Mouse (Mus musculus): ENCODE data around the gene Serp2.
A peak's percentile ranks its signal among the peaks of the same experiment; 100 is the strongest.

The Serp2 gene

DNA sequence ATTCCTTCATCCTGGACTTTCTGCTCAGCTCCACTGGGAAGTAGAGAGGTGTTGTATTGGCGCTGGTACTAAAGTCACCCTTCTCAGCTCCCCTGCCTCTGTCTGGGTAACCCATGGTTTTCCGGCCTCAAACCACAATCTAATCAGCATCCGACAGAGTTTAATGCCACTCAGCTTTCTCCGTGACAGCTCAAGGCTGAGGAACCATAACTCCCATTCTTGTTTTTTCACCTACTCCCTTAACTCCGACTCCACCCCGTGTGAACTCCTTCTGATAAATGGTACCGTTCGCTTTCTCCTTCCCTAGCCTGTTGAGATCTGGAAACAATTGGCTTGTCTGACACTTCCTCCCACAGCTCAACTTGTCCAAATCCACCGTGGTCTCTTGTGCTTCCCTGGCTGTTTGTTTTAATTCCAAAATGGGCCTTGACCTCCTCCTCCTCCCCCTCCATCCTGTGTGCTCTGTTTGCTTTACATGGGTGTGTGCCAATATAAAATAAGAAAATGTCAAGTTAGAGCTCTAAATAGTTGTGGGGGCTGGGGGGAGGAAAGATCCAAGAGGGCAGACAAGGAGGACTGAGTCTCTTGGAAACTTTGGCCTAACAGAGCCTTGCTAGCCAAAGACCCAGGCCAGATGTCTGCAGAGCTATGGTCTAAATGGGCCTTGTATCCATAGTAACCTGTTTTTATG is 12.7 kb upstream of the Serp2 start:
- peak in 1 of 2 experiments; percentile 26 for DNase-seq

- no peak for DNase-seq
Observed at GRCm38 (mm10) chr14:76568548-76568947, 11.9 kb upstream of the Serp2 start.

- no peak for DNase-seq
Observed at GRCm38 (mm10) chr14:76567280-76567679, 10.6 kb upstream of the Serp2 start.

DNA sequence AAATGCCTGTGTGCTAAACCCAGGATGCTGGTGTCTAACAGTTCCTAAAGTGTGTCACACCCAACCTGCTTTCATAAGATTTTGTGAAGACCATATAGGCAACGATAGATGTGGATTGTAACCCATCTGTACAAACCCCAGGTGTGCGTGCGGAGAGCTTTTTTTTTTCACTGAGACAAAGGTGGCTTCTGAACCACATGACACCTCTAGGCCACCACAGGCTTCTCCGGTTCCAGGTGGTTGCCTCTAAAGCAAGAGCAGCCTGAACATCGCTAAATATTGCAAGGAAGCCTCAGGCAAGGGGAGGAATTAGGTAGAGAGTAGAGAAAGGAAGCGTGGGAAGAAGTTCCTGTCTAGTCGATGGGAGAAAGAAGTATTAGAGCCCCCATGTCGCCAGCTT is 10.0 kb upstream of the Serp2 start:
- DNase-seq, result no peak

DNA sequence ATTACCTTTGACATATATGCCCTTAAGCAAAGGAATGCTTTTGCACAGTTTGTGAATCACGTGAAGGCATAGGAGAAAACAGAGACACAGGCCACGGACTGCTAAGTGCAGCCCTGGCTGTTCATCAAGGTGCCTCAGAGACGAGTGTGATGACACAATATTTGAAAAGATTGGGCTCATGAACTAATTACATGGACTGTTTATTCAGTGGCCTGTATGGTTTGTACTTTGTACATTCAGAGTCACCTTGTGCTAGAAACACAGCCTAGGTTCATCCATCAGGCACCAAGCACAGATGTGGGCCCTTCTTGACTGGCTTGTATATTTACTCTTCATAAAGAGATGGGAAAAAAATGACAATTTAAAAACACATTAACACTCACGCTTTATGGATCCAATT is 9.5 kb upstream of the Serp2 start:
- no peak for DNase-seq

- DNase-seq, result no peak
Observed at GRCm38 (mm10) chr14:76559208-76559607, 2.5 kb upstream of the Serp2 start.

DNA sequence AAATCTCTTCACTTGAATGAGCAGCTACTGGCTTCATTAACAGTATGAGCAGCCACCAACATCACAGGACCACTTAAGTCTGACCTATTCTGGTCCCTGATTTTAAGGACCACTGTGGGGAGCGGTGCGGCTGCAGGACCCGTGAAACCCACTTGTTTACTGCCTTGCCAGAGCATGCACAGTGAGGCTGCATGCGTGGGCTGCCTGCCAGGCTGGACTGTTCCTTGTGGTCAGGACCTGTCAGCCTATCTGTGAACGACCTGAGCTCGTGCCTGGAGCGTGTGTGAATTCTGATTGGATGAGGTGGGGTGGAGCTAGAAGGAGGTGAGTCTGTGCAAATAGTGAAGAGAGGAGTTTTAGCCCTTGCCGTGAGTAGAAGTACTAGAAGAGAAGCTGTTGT is 1.5 kb upstream of the Serp2 start:
- peak in 1 of 2 experiments; percentile 48 for DNase-seq

- DNase-seq, result peak; percentile 75 to 78
Observed at GRCm38 (mm10) chr14:76556031-76556851, 448 bp downstream of the Serp2 start.

GRCm38 (mm10) chr14:76555263-76556030 is 1.2 kb downstream of the Serp2 start:
- DNase-seq, result no peak

GRCm38 (mm10) chr14:76544136-76544535 is 12.6 kb downstream of the Serp2 start:
- DNase-seq, result no peak

GRCm38 (mm10) chr14:76541341-76541740 is 15.3 kb downstream of the Serp2 start:
- DNase-seq, result no peak

DNA sequence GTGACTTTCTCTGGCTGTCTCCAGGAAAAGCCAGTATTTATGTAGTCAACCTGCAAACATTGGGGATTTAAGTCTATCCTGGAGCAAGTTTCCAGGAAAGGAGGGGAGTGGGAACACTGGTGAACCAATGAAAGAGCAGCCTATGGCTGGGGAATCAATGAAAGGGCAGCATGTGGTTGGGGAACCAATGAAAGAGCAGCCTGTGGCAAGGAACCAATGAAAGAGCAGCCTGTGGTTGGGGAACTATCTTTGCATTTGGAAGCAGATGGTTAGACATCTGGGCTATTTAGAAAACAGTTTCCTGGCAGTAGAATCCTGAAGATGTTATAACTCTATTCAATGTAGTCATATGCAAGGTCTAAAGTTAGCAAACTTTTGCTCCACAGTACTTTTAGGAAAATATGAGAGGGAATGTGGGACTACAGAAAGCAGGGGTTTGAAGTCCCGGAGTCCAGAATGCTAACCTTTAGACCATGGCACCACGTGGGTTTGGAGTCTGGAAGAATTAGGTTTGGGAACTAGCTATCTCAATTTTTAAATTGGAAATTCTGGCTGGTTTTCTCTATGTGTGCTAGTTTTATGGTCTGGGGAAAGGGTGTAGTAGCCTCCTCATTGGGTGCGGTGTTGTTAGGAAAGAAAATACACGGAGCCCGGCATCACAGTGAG is 16.6 kb downstream of the Serp2 start:
- DNase-seq, result no peak

- DNase-seq, result peak; percentile 36 to 70
Observed at GRCm38 (mm10) chr14:76536921-76537320, 19.8 kb downstream of the Serp2 start.

DNA sequence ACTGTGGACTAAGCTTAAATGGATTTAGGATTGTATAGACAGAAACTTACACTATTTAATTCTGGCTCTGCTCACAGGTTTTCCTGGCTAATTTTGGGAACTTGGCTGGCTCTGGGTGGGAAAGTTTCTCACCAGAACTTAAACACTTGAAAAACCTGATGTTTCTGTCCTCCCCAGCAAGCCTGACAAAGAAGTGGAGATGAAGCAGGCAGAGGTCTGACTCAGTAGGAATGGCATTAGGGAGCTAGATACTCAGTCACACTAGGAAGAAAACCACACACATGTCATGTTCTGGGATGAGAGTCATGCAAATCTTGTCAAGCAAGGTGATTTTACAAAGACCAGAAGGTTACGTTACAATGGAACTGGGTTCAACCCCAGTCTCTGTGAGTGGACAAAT is 21.6 kb downstream of the Serp2 start:
- no peak for DNase-seq

GRCm38 (mm10) chr14:76533170-76533815 is 23.4 kb downstream of the Serp2 start:
- DNase-seq, result no peak

- DNase-seq, result peak; percentile 53 to 65
Observed at GRCm38 (mm10) chr14:76532257-76533169, 24.2 kb downstream of the Serp2 start.

DNA sequence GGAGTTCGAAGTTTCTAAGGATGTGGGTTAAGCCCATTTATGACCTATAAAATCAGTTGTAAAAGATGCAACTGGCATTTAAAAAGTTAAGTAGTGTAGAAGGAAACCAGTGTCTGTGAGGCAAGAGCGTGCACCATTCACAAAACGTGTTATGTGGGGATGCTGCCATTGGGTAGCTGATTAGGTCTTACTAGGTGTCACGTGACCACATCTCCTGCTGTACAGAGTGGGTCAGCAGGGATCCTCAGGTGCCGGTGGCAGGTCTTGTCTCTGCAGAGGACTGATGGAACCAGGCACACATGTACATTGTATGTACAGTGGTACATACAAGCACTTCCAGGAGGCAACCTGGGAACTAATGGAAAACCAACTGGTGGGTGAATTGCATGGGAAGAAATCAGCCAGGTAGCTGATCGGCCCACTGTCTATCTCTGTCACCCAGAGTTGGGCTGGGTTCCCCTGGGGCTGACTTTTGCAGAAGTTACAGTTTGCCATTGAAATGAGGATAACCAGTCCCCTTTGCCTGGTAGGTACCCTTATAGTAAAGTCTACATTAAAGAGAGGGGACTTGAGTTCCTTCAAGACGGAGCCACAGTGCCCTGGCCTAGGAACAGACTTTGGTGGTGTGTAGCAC is 25.5 kb downstream of the Serp2 start:
- DNase-seq, result no peak

DNA sequence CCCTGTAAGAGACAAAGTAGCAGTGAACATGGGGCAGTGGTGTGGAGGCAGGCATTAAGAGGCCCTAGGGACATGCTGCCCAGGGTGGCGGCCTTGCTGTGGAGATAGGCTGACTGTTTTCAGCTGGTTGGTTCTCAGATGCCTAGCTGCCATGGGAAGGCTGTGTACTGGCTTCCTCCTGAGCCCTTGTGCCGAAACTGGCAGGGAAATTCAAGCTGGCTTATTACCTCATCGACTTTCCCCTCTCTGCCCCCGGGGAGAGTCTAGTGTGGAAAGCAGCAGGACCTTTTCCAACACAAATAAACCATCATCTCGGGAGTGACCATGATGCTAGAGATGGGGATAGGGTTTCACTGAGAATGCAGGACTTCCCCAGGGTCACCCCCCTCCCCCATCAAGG is 28.0 kb downstream of the Serp2 start:
- no peak for DNase-seq

- DNase-seq, result no peak
Observed at GRCm38 (mm10) chr14:76527758-76528313, 28.9 kb downstream of the Serp2 start.

GRCm38 (mm10) chr14:76527030-76527719 is 29.5 kb downstream of the Serp2 start:
- DNase-seq, result no peak
